Mouse (Mus musculus) megakaryocyte-erythroid progenitor cell, adult 5-6 weeks (primary cell): ENCODE measurements at regions not wholly inside any gene's neighbourhood (a gene's known extent, or its start where the extent isn't known, plus 50 kb on each side); places are given as distances from the start of the nearest gene placed in this dataset.

Source experiments
- ATAC-seq: replicated peaks from 2 replicates; pipeline ENCODE4 v1.8.0; 2016; ENCODE audit warnings: mild to moderate bottlenecking, inconsistent platforms; ENCODE audit not compliant: severe bottlenecking, poor library complexity, low FRiP score, low TSS enrichment

DNA sequence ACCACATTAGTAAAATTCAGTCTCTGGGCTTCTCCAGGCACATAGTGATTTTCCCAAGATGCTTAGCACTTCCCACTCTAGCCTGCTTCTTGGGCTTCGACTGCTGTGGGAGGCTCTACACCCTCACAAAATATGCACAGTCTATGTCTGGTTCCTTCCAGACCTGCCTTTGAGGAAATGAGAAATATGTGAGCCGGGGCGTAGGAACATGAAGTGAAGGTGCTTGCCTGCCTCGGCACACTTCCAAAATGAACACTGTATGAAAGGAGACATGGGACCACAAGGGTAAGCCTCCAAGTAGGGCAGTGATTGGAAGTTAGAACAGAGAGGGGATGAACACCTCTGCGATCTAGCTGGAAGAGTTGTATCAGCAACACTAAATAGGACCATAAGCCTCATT, 54.5 kb downstream of the Gm10260 start:
- no peak for ATAC-seq

DNA sequence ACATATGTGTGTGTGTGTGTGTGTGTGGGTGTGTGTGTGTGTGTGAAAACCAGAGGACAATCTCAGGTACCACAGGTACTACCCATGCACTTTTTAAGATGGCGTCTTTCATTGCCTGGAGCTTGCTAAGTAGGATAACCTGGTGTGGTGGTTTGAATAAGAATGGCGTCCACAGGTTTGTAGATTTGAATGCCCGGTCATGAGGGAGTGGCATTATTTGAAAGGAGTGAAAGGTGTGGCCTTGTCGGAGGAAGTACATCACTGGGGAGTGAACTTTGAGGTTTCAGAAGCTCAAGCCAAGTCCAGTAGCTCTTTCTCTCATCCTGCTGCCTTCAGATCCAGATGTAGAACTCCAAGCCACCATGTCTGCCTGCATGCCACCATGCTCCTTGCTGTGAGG, 55.9 kb downstream of the Gm10260 start:
- ATAC-seq: no peak

DNA sequence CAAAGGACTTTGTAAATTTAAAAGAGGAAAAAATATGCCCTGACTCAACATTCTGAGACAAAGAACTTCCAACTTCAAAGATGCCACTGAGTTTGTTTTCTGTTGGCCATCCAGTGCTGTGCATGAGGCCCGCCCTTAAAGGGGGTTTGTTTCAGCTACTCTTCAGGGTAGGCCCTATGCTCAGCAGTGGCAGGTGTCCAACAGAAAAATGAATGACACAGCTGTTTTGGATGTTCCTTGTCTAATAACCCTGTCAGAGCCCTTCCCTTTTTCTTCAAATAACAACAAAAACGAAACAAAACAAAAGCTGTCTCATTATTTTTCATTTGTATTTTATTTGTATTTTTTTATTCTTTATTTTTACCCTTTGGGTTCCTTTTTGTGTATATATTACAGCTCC, 61.5 kb downstream of the Gm10260 start:
- peak; percentile 92 for ATAC-seq

DNA sequence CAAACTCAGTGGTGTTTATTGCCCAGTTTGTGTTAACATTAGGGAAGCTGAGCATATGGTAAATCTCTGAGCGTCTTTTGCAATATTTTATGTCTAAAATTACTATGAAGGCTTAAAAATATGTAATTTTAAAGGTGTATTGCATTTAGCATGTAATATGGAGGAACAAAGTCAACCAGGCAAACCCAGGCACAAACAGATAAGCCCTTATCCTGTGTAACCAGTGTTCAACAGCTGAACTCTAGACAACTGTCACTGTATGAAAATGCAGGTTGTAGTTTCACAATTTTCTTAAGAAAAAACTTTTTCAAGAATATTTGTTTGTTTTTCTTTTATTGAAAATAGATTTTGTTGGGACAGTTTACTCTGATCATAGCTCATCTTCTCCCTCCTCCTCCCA, 62.1 kb downstream of the Gm10260 start:
- peak; percentile 77 for ATAC-seq

DNA sequence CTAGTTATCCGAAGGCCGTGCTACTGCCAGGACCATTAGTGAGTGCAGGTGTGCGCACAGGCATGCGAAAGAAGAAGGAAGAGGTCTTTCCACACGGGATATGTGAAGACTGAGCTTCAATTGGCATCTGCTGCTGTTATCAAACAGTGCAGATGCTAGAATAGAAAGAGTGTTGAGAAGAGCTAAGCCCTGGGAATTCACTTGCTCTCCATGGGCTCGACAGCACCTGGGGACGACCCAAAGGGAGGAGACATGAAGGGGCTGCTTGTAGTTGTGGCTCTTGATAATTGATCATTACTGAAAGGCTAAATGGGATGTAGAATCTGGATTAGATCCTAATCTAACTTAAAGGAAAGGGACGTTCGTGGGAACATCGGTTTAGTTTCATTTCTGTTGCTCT, 63.2 kb downstream of the Gm10260 start:
- ATAC-seq: 0 out of 2 replicates have a peak, but pooled peaks have one; percentile 51

DNA sequence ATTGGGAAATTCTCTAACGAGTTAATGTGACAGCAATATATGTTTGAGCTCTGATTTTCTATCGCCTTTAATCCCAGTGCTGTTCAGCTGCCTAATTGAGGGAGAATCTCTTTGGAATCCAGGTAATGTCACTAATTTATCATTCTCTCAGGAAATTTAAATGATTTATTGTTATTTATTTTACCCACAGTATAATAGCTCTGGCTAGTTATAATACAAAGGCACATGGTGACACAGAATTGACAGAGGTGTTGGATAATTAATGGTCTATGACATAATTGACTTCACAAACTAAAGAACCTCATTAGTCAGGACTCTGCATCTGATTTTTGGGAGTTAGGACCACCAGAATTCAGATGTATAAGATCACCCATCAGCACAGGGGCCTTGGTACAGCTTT, 65.4 kb downstream of the Gm10260 start:
- no peak for ATAC-seq

DNA sequence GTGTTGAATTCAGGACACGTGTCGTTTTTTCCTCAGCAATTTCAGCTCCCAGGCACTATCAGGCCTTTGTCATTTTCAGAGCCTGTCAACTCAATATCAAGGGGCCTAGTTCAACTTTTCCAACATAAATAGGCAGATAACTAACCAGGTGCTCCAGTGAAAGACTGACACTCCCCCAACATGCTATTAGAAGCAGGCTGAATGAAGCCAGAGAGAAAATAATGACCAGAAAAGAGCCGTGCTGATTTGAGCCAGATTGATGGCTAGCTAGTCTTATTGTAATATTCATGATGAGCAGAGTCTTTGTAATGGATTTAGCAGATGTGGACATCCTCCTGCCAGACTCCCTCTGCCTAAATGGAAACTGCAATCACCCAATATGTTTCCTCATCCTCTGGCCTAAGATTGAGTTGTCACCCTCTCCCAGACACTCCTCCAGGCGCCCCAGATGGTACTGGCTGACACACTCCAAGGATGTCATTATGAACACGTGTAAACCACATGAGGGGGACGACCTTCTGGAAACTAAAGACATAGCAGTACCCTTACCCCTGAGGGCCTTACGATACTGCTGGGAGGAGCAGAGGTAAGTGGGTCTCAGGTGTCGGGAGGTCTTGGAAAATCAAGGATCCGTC, 66.0 kb downstream of the Gm10260 start:
- no peak for ATAC-seq

DNA sequence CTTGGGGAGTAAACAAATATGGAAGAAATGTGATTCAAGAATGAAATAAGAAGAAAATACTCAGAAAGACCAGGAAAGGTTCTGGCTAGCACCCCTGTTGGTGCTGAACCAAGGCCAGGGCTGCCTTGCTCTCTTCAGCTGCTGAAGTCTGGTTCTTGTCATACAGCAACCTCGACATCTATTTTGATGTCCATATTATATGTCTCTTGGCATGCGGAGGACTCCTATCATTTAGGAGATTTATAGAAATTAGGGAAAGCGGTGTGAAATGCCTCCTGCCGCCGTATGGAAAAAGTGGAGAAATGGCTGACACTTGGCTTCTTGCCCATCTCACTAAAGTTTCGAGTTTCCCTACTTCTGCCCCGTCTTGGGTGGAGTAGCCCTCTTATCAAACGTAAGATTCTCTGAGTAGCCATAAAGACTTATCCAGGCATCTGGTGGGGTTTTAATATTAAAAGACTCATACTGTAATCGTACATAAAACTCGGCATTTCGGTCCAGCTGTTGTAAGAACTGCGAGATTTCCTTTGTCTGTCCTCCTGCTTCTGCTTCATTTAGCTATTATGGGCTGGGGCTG, 72.0 kb downstream of the Gm10260 start:
- peak; percentile 37 for ATAC-seq

DNA sequence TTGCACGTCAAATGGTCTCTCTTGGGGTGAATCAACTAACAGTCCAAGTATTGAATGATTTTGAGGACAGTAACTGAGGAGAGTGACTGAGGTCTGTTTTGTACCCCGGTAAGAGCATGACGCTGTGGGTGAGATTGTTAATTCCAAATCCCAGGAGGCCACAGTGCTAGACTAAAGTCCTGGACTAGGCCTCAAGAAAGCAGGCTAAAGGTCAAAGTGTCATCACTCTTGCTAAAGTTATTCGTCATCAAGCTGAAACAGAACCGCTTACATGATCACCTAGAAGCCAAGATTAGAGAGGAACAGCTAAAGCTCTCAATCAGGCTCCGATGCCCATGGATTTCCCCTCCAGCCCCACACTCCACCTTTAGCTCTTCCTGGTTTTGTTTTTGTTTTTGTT, 76.6 kb downstream of the Gm10260 start:
- ATAC-seq: no peak

DNA sequence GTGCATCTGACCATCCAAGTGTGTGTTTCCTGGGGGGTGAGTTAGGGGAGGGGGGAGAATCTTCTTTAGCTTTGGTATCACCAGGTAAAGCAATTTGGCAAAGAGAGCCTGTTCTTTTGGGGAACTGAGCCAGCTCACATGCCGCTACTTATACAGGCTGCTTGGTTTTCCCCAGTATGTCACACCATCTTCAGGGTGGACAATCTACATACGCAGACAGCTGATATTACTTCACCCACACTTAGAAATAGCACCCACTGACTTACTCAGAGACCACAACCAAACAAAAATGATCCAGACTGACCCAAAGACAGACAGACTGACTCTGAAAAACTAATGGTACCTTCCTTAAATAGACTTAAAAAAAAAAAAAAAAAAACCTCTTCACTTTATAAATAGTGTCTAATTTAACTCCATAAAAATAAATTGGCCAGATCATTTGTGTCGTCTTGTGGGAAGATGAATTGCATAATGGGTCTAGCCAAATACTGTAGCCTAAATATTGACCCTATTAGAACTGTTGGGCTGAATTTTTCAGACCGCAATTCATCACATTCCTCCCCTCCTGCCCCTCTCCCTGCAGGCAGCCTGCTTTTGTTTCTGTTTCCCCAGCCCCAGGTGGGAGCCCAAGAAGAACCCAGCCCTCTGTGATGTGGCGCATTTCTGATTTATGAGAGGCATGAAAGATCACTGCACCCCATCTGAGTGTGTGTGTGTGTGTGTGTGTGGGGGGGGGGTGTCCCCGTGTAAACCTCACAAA, 79.0 kb downstream of the Gm10260 start:
- no peak for ATAC-seq

DNA sequence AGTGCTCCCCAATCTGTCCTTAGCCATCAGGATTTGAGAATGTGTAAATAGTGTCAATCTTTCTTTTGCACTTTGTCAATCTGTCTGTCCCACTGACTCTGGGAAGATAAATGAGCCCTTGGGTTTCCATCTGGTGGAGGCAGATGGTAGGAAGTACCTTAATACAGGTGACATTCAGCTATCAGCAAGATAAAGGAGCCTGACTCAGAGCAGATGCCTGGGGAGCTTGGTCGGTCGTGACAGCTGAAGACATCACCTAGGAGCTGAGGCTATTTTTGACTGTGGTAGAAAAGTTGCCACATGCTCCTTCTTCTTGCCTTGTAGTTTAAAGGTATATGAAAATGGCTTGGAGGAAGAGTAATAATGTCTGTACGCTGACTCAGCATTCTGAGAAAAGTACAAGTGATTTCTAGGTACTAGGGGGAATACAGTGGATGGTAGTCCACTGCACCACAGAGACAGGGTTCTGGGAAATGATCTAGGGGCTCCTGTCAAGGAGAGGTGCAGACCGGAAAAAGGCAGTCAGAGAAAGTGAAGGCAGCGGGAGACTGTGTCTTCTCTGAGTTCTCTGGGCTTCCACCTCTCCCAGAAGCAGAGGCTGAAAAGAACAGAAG, 80.0 kb downstream of the Gm10260 start:
- ATAC-seq: peak; percentile 46

DNA sequence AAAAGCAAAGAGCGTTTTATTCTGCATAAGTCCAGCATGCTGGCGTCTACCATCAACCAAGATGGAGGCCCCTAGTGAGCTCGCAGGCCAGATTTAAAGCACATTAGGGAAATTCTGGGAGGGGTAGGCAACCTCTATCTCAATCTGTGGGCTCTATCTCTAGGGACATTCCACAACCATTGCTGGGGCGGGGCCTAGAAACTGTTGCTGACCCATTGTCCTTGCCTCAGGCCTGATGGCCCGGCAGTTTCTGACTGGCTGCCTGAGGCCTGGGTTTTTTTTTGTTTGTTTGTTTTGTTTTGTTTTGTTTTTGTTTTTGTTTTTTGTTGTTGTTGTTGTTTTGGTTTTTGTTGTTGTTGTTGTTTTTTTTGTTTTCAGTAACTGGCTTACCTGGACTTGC, 81.4 kb downstream of the Gm10260 start:
- ATAC-seq: no peak

DNA sequence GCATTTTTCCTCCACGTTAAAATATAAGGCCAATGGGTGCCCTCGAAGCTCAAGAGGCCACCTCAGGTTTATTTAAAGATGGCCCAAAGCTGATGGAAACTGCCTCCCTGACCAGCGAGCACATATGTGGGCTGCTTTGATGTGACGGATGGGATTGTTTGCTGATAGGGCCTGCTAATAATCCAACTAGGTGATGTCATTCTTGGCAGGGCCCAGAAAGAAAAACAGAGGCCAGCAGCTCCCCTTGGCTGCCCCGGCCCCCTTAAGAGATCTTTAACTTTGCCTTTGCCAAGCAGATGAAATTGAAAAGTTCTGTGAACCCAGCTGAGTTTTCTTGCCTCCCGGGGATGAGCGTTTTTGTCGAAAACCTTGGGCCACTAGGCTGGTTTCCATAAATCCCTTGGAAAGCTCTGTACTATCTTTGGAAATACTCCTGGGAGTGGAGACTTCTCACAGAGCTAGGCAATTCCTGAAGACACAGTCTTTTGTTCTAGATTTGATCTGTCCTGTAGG, 83.8 kb downstream of the Gm10260 start:
- no peak for ATAC-seq

DNA sequence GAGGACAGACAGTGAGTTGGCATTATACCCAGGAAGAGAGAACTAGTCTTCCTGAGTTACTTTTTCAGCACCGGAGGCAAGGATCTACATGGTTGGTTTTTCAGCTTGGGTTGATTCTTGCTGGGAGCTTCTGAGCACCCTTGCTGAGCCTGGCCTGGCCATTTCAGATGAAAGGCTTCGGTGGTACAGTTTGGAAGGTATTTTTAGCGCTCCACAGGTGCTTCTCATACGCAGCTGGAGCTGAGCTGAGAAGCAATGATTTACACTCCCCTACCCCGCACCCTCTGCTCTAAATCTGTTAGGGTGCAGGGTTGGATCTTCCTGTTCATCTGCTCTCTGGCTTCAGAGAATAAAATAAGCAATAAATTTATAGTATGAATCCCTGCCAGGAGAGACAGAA, 87.3 kb downstream of the Gm10260 start:
- ATAC-seq: no peak

DNA sequence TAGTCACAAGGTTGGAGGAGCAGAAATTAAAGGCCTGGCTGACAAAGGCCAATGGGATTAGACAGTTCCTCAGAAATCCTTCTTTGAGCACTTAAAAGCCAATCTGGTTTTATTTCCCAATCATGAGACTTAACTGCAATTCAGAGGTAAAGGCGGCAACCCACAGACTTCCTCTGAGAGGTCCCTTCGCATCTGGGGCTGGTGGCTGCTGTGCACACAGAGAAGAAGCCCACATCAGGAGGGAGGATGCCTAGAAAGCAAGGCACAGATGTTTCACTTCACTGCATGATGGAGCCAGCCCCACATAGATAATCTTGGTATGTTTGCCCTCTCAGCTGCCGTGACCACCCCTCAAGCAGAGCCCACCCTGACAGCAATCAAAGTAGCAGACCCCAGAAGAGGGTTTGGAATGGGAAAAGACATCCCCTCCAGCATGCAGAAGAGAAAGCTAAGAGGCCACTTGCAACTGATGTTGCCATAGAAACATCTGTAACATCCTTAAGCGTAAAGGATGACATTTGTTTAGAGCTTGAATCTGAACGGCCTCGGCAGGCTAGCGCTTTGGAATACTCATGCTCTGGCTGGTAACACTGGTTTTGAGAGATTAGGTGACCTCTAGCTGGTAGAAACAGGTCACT, 88.3 kb downstream of the Gm10260 start:
- no peak for ATAC-seq

DNA sequence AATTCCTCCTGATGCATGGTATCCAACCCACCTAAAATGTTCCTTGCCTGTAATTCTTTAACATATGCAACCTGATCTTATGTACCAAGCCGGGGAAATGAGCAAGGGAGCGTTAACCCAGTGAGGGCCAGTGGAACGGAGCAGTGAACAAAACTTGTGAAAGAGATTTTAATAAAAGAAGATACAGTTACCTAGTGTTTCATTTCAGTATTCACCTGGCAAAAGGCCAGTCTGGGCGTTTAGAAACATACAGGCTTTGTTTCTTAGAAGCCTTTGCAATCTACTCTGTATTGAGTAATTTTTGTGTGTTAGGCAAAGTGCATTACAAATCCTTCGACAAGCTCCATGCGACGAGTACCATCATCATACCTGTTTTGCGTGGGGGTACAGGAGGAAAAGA, 91.1 kb downstream of the Gm10260 start:
- no peak for ATAC-seq

DNA sequence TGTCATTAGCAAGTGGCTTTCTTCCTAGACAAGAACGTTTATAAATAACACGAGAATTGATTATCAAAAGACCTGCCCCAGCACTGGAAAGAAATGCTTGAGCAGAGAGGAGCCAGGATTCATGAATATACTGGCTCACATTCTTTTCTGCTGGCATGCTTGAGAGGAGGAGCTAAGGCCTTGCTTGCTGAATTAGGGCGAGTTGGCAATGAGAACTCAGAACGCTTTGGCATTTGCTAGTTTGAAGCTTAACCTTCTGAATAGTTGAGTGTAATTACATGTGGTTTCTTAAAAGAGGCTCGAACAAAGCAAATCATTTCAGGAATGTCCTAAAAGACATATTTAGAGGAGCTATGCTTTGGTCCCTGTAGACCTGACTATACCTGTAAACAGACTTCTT, 91.5 kb downstream of the Gm10260 start:
- no peak for ATAC-seq

DNA sequence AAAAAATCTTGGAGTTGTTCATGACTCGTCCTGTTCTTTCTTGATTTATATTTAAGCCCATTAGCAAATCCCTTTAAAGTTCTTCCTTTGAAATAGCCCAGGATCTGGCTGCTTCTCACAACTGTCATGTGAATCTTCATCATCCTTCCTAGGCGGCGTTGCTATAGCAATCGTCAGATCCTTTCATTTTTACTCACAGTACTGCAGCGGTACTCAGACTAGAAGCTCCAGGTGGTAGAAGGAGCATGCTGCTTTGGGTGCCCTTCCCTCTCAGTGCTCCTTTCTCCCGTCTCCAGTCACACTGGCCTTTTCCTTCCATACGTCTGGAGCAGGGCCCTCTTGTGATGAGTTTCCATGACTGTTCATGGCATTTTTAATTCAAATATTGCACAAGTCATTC, 93.1 kb downstream of the Gm10260 start:
- no peak for ATAC-seq

DNA sequence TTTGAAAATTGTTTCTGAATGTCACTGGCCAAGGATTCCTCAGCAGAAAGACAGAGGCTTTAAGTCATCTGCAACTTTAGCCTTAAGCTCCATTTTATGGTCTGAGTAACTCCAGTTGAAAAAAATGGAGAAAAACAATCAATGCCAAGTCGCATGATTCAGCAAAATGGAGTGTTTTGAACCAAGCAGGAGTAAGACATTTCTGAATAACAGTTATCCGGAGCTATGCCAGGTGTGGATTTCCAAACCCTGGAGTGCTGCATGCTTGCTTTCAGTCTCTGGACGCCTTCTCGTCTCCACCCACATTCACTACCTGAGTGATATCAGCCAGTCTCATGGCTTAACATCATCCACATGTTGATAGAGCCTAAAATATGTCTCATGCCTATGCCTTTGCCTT, 93.7 kb downstream of the Gm10260 start:
- no peak for ATAC-seq

DNA sequence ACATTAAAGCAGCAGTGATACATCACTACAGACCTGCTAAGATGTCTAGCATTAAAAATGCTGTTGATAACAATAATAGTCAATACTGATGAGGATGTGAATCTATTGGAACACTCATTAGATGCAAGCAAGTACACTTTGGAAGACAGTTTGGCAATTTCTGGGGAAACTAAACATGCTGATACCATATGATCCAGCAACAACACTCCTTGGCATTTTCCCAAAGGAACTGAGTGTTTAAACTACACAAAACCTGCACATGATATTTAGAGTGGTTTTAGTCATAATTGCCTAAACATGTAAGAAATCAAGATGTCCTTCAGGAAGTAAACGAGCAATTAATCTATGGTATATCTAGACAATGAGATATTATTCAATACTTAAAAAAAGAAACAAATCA, 95.2 kb downstream of the Gm10260 start:
- ATAC-seq: no peak
